Mouse (Mus musculus): ENCODE measurements around the gene Tmem190.

The Tmem190 gene

DNA sequence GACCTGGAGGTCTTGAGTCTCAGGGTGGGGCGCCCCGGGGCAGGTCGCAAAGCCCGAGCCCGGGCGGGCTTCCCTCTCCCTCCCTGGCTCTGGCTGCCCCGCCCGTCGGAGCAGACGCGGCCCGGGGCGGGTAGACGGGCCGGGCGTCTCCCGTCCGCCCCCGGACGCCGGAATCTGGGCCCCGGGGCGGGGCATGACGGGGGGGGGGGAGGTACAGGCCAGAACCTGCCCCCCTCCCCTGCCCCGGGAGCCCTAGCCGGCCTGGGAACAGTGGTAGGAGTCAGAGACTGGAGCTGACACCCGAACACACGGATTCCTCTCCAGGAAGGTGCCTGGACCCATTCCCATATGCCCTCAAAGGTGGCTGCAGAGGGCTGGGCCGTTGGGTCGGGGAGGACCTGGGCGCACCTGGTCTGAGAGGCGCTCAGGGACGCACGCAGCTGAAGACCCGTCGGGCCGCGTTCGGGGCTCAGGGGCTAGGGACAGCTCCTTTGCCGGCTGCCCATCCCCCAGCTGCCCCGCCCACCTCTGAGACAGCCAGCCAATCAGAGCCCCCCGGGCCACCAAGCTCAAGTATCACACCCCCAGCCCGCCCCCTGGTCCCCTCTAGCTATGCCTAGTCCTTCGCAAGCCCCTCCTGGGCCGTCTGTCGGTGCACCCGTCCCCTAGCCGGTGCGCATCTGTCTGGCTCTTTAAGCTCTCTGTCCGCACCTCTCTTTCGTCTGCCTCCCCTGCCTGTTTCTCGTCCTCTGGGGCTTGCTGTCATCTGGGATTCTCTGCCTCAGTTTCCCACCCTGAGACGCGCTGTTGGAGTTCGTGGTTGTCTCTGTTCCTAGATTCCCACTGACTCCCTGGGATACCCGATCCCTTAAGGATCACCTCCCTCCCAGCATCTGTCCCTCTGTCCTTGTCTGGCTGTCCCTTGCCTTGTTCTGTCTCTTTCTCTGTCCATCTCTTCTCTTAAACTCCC lies 5.6 kb upstream of the Tmem190 start:
- DNase-seq: peak; percentile 17

DNA sequence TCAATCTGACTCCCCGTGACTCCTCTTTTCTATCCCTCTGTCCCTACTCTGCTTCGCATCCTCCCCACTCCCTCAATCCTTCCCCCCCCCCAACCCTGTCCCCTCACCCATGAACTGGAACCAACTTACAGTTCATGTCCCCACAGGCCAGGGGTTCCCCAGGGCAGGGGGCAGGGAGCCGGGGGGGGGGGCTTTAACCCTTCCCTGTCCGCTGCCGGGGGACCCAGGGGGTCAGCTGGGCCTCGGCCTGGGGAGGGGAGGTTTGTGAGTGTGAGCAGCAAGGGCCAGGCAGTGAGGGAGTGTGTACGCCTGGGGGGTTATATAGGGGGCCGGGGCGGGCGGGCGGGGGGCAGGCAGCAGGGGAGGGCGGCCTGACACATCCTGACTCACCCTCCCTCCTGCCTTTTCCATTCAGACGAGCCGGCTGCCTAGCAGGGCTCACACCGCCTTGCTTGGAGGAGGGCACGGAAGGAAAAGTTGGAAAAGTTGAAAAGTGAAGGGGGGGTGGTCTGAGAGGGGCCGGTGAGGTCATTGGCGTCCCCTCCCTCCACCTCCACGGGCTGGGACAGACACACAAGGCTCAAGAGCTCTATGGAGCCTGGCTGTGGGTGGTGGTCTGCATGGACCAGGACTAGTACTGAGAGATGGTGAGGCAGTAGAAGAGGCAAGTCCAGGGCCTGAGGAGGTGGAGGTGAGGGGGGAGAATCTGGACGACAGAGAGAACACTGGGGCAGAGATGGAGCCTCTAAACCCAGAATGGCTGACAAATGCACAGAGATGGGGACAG lies 4.7 kb upstream of the Tmem190 start:
- DNase-seq: no peak

DNA sequence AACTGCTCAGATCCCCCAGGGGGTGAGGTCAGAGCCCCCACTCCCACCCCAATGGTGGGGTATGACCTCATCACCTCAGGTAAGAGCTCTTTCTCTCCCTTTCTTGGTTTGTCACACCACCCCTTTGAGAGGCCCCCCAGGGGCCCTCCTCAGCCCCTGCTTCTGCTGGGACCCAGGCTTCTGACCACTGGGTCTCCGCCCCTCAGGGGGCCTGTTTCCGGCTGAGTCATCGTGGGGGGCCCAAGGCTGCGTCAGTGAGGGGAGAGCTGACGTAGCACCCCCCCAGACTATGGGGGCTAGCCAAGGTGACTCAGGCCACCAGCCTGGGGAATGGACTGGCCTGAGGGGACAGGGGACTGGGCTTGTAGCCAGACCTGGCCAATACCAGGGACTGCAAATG lies 2.8 kb upstream of the Tmem190 start:
- no peak for DNase-seq

DNA sequence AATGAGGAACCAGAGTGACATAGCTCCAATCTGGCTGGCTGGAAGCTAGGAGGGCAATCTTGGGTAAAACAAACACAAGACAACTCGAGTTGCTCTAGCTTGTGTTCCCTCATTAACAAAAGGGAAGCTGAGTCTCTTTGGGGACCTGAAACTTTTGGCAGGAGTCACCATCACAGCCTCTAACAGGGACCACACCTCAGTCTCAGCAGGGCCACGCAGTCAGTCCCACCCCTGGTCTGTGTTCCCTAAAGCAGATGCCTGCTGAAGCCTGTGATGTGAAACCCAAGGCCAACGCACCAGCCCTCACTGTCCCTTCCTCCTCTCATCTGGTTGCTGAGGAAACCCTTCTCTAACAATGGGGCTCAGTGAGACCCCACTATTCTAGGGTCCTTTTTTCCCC lies 607 bp upstream of the Tmem190 start:
- no peak for DNase-seq

- DNase-seq: peak; percentile 85
Measured at GRCm38 (mm10) chr7:4783667-4784268, 1.0 kb downstream of the Tmem190 start.

DNA sequence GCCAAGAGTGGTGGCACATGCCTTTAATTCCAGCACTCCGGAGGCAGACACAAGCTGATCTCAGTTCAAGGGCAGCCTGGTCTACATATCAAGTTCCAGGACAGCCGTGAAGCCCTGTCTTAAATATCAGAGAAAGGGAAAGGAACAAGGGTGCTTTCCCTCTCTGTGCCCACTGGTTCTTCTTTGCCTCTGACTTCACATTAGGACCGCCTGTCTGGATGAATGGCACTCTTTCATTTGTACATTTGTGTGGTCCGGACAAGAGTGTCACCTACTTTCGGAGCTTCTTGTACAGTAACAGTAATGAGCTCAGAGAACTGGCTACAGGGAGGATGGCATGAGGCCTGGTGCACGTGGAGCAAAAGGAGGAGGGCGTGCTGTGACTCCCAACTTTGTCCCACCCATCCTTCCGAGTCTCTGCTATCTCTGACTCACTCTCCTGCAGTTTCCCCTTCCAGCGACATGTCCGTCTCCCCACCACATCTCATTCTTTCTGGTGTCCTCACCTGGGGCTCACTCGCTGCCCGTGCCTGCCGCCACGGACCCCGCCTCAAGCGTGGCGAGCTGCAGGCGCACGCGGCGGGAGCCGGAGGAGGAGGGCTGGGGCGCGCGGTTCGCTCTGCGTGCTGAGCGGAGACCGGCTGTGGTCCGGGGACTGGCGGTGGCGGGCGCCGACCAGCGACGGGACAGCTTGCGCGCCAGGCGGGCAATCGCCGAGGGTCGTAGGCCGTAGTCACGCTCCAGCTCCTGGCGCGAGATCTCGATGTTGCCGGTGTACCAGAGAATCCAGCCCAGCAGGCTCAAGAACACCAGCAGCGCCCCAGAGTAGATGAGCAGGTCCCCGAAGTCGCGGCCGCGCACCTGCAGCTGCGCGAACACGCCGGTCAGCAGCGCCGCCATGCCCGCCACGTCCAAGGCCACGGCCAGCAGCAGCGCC lies 6.0 kb downstream of the Tmem190 start:
- no peak for DNase-seq

GRCm38 (mm10) chr7:4789436-4789935 lies 6.7 kb downstream of the Tmem190 start, which contains the start of gene Tmem238:
TSS of gene Tmem238 (minus strand) at chr7:4789656.
- peak; percentile 82 for DNase-seq

DNA sequence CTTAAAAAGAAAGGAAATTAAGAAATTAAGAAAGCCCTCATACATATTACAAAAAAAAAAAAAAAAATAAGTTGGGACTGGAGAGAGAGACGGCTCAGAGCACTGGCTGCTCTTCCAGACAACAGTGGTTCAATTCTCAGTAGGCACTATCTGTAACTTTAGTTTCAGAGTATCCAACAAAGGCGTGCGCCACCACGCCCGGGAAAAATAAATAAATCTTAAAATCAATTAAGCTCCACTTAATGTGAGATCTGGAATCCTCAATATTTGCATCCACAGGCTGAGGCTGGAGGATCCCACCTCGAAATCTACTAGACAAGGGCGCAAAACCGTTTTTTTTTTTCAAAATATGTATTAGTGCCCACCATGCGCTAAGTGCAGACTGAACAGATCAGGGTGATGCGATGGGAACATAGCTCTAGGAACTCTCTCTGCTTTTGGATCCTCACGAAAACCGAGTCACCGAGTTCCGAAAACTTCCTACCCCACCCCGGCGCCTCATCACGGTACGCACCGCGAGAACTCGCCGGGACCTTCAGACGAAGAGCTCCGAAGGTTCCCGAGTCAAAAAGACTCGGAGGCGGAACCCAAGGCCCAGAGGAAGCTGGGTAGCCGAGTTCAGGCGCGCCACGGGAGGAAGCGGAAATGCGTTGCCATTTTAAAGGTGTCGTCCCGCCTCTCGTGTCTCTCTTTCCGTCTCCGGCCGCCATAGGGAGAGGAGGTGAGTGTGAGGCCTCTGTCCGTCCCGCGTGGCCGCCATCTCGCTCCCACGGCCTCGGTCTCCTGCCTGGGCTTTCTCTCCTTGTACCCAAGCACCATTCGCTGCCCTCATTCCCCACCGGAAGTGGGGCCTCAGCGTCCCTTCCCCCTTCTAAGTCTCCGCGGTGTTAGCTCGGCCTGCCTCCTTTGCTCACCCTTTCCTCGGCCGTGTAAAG lies 9.8 kb downstream of the Tmem190 start, which contains the start of gene Rpl28:
Gene Rpl28 (plus strand): TSS at position 597 of the 935 bp plus-strand sequence.
- DNase-seq: peak; percentile 95

GRCm38 (mm10) chr7:4793248-4793647 lies 10.5 kb downstream of the Tmem190 start:
- DNase-seq: peak; percentile 52

- DNase-seq: no peak
Measured at GRCm38 (mm10) chr7:4793674-4794073, 10.9 kb downstream of the Tmem190 start.

- DNase-seq: no peak
Measured at GRCm38 (mm10) chr7:4794631-4795168, 12.0 kb downstream of the Tmem190 start.

DNA sequence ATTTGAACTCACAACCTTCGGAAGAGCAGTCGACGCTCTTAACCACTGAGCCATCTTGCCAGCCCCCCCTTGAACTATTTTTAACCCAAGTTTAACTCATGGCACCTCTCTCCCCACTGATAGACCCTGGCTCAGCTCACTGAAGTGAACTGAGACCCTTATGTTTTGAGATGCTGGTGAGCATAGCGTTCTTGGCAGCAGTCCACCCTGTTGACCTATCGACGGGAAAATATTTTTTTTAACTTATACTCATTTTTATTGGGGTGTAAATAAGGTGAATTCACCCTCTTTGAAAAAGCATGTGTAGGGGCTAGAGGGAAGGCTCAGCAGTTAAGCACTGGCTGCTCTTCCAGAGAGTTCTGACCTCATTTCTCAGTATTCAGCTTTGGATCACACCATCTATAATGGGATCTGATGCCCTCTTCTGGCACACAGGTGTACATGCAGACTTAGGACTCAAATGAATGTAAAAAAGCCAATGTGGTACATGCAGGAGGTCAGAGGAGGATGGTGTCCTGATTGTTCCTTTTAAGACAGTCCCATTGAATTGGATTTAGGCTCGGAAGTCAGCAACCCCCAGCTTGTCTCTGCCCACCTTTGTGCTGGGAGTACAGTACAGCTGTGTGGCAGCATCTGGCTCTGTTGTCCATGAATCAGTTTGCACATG lies 13.2 kb downstream of the Tmem190 start:
- peak; percentile 51 for DNase-seq

DNA sequence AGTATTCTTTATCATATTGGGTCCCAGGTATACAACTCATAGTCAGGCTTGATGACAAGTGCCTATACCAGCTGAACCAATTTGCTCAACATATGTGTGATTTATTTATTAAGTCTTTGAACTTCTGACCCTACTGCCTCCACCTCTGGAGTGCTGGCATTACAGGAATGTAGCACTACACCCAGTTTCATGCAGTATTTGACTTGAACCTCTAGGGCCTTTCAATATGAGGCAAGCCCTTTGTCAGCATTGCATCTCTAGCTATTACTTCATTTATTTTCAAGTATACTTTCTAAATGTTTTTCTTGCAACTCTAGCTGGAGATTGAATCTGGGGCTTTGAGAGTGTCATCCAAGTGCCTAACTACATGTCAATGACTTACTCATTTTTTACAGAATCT lies 19.5 kb downstream of the Tmem190 start:
- no peak for DNase-seq

DNA sequence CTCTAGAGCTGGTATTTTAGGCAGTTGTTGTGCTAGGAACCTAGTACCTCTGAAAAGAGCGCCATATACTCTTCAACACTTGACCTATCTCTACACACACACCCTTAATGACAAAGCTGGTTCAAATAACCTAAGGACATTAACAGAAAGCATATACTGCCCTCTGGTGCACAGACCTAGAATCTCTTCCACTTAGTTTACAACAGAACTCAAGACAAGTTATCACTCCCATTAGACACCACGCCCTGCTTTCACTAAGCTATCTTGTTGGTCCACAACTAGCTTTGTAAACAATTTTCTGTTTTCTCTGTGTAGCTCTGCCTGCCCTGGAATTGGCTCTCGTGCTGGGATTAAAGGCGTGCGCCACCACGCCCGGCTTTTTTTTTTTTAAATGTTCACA lies 24.0 kb downstream of the Tmem190 start:
- no peak for DNase-seq

GRCm38 (mm10) chr7:4811131-4811530 lies 28.4 kb downstream of the Tmem190 start:
- peak; percentile 40 for DNase-seq

- DNase-seq: peak; percentile 81
Measured at GRCm38 (mm10) chr7:4811842-4812302, 29.1 kb downstream of the Tmem190 start.

DNA sequence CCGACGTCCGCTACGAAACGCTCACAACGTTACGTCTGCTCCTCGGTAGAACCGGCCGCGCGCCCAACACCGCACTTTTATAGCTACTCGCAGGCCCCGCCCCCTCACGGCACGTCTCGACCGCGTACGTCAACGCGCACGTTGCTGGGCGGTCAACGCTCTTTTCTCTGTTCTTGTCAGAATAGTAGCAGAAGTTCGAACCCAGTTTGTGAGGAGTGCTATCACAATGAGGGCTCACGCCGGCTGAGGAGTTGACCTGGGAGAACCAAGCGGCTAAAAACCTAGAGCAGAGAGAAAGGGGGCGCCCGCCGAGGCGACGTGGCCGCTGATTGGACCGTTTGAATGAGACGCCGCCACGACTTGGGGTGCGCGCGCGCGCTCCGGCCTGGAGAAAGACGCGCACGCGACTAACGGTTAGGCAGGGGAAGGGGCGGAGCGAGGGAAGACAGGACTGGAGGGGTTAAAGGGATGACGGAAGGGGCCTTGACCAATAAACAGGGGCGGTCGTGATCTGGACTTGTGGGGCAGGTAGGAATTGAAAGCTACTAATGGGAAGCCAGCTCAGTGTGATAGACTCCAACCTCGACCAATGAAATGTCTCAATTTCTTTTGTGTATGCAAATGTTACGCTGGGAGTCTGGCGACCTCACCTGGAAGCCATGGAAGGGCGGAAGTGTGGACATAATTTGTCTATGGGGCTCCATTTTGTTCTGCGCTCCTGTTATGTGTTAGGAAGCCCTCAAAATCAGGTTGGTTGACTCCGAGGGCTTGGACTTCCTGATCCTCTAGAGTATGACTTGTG lies 29.8 kb downstream of the Tmem190 start, which contains the start of gene Ube2s:
Gene Ube2s (minus strand): TSS at position 288 of the 802 bp plus-strand sequence.
- peak; percentile 100 for DNase-seq

DNA sequence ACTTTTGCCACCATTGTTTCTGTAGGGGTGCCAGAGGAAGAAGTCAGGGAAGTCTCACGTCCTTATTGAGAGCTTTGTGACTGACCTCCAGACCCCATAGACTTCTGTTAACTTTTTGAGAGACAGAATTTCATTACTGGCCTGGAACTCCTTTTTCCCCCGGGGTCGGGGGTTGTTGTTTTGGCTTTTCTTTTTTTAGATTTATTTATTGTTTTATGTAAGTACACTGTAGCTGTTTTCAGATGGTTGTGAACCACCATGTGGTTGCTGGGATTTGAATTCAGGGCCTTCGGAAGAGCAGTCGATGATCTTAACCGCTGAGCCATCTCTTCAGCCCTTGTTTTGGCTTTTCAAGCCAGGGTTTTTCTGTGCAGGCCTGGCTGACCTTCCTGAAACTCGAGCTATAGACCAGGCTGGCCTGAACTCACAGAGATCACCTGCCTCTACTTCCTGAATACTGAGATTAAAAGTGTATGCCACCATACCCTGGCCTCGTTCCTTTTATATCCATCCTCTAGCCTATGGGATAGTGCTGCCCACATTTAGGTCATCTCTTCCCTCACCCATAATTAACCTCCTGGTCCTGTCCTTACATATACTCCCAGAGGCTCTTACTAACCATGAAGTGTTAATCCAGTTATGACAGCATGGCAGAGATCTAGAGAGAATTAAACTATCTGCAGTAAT lies 30.5 kb downstream of the Tmem190 start:
- no peak for DNase-seq
